Comparison of ENCODE assay signal across 9 mouse cellular contexts in the genomic region with DNA sequence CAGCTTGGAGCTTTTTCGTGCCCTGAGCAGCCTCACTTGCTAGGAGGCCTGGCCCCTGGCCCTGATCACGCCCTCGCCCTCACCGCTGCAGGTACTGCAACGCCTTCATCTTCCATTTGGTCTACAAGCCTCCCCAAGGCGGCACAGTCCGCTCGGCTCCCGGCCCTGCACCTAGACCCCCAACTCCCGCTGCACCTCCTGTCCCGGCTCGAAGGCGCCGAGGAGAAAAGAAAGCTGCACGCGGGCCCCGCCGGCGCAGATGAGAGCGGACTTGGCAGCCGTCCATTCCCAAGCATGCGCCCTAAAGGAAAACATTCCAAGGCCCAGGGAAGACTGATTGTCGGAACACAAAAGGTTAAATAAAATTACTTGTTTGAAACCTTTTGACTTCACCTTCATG. TPM values are rescaled to one million over a fixed set of nuclear protein-coding genes. Genes with fewer than 3 reads are reported as not detected.
A peak's percentile ranks its signal among the peaks of the same experiment; 100 is the strongest.
DNase-seq lines count a peak whose midpoint lies in the region; ATAC-seq lines count a peak whose summit lies in the region.
"Had no signal": no experiment of that assay in that cellular context is flagged by ENCODE, and none has a peak within 500 bp of the region (broad histone marks: within the 10 kb centered on the region; RNA-seq: fewer than 3 reads in every experiment).

No protein-coding gene starts in this region.

- WGBS in forebrain, embryonic 16.5 days: 5% methylated on average over 23 of the region's 23 CpGs
- WGBS in intestine, embryonic 16.5 days: 10% methylated on average over 23 of the region's 23 CpGs
- 35% methylated on average over 23 of the region's 23 CpGs for WGBS in liver, embryonic 16.5 days (ENCODE audit: insufficient replicate concordance)

- H3K36me3 ChIP-seq in forebrain, embryonic 16.5 days (ENCODE audit: control insufficient read depth, insufficient read depth): no peaks in the 10 kb centered on the region
- no peaks in the 10 kb centered on the region for H3K36me3 ChIP-seq in intestine, embryonic 16.5 days (ENCODE audit: control insufficient read depth, insufficient read depth, low read length)
- no peaks in the 10 kb centered on the region for H3K36me3 ChIP-seq in liver, embryonic 16.5 days (ENCODE audit: control insufficient read depth, insufficient read depth)

- H3K4me3 ChIP-seq in forebrain, embryonic 16.5 days (replicated peaks; ENCODE audit: low read length): peak overlapping the region; percentile 21
- H3K4me3 ChIP-seq in intestine, embryonic 16.5 days (ENCODE audit: low read length): peak overlapping the region; percentile 30
- peak overlapping the region; percentile 18; the same call in 1 of the 2 replicates for H3K4me3 ChIP-seq in liver, embryonic 16.5 days (ENCODE audit: low read depth, low read length)
- H3K4me3 ChIP-seq: megakaryocyte, embryonic 14.5 days had no signal

- peaks cover 12% of the 10 kb centered on the region for H3K4me1 ChIP-seq in forebrain, embryonic 16.5 days (replicated peaks; ENCODE audit: control insufficient read depth, insufficient read depth, low read length)
- peaks cover 16% of the 10 kb centered on the region for H3K4me1 ChIP-seq in intestine, embryonic 16.5 days (ENCODE audit: control insufficient read depth, insufficient read depth, low read length)
- no peaks in the 10 kb centered on the region for H3K4me1 ChIP-seq in liver, embryonic 16.5 days (ENCODE audit: control insufficient read depth, low read depth, low read length)

- intact Hi-C loops in gastrocnemius, postnatal 36 days (cut with DNase I): no loop called here

- H3K4me2 ChIP-seq in forebrain, embryonic 16.5 days (ENCODE audit: low read length): peak overlapping the region; percentile 53
- H3K4me2 ChIP-seq in intestine, embryonic 16.5 days (ENCODE audit: low read depth, low read length): peak overlapping the region; percentile 57
- H3K4me2 ChIP-seq in liver, embryonic 16.5 days (ENCODE audit: low read depth, low read length): peak overlapping the region; percentile 17; the same call in 1 of the 2 replicates

- 0 out of 2 replicates have a peak, but pooled peaks cover 5% of the 10 kb centered on the region for H3K27me3 ChIP-seq in forebrain, embryonic 16.5 days (replicated peaks; ENCODE audit: control insufficient read depth, insufficient read depth, low read length)
- peaks cover 17% of the 10 kb centered on the region; the same call in 1 of the 2 replicates for H3K27me3 ChIP-seq in intestine, embryonic 16.5 days (replicated peaks; ENCODE audit: control insufficient read depth, insufficient read depth, low read length)
- peaks cover 34% of the 10 kb centered on the region for H3K27me3 ChIP-seq in liver, embryonic 16.5 days (ENCODE audit: control insufficient read depth, insufficient read depth, low read depth, low read length)

- no peak for ATAC-seq in forebrain, embryonic 16.5 days
- peak; percentile 26; the same call in 1 of the 2 replicates for ATAC-seq in intestine, embryonic 16.5 days
- no peak for ATAC-seq in liver, embryonic 16.5 days (ENCODE audit: low read depth)

- H3K9me3 ChIP-seq in forebrain, embryonic 16.5 days (ENCODE audit: control insufficient read depth, low read length): no peaks in the 10 kb centered on the region
- H3K9me3 ChIP-seq in intestine, embryonic 16.5 days (ENCODE audit: control insufficient read depth, low read length): no peaks in the 10 kb centered on the region
- no peaks in the 10 kb centered on the region for H3K9me3 ChIP-seq in liver, embryonic 16.5 days (replicated peaks; ENCODE audit: control insufficient read depth, low read length)

- peak; percentile 27 for DNase-seq in retina, postnatal 1 day
- DNase-seq in retina, embryonic 14.5 days (ENCODE audit: low spot score): no peak
- no peak for DNase-seq in thymus, postnatal 10 days (ENCODE audit: low spot score in 2 of 2)
- DNase-seq in urinary bladder, postnatal 4 days (ENCODE audit: low spot score in 2 of 2): no peak
- DNase-seq in gastrocnemius, postnatal 36 days: no peak

- peak overlapping the region; percentile 51 for H3K9ac ChIP-seq in forebrain, embryonic 16.5 days (replicated peaks; ENCODE audit: low read depth, low read length)
- peak overlapping the region; percentile 58 for H3K9ac ChIP-seq in intestine, embryonic 16.5 days (ENCODE audit: low read depth, low read length)
- no peak overlapping the region for H3K9ac ChIP-seq in liver, embryonic 16.5 days (ENCODE audit: low read depth, low read length)

- no peak overlapping the region for H3K27ac ChIP-seq in forebrain, embryonic 16.5 days (ENCODE audit: low read length)
- H3K27ac ChIP-seq in intestine, embryonic 16.5 days (ENCODE audit: low read length): no peak overlapping the region
- H3K27ac ChIP-seq in liver, embryonic 16.5 days (ENCODE audit: low read length): no peak overlapping the region

RNA-seq across cellular contexts. Expression of a gene that starts 6.0 kb away (rescaled TPM):
- polyA plus RNA-seq in forebrain, embryonic 16.5 days (2015; fragmentation: Nextera tagmentation; extraction: Ambion mirVana): 1.7 and 2.0 TPM in 2 replicates
- 10.9 and 11.9 TPM in 2 replicates for polyA plus RNA-seq in intestine, embryonic 16.5 days (2015; fragmentation: Nextera tagmentation; extraction: Ambion mirVana)
- polyA plus RNA-seq in liver, embryonic 16.5 days (2015; fragmentation: Nextera tagmentation; extraction: Ambion mirVana): 2.6 and 3.0 TPM in 2 replicates
- total RNA-seq in gastrocnemius, postnatal 36 days (2021): 1 to 10 TPM; 1.4 to 1.5 TPM

RNA-seq across cellular contexts. Expression of a gene that starts 6.6 kb away (rescaled TPM):
- 0.46 and 0.90 TPM in 2 replicates for polyA plus RNA-seq in forebrain, embryonic 16.5 days (2015; fragmentation: Nextera tagmentation; extraction: Ambion mirVana)
- polyA plus RNA-seq in intestine, embryonic 16.5 days (2015; fragmentation: Nextera tagmentation; extraction: Ambion mirVana): 1.1 and 1.2 TPM in 2 replicates
- polyA plus RNA-seq in liver, embryonic 16.5 days (2015; fragmentation: Nextera tagmentation; extraction: Ambion mirVana): 0.42 and 0.87 TPM in 2 replicates
- total RNA-seq in gastrocnemius, postnatal 36 days (2021): under 1 TPM; 0.10 to 0.61 TPM

RNA-seq across cellular contexts. Expression of a gene that starts 14.1 kb away (rescaled TPM):
- polyA plus RNA-seq in forebrain, embryonic 16.5 days (2015; fragmentation: Nextera tagmentation; extraction: Ambion mirVana): 39.8 and 46.0 TPM in 2 replicates
- polyA plus RNA-seq in intestine, embryonic 16.5 days (2015; fragmentation: Nextera tagmentation; extraction: Ambion mirVana): 38.4 and 41.7 TPM in 2 replicates
- 12.8 and 13.7 TPM in 2 replicates for polyA plus RNA-seq in liver, embryonic 16.5 days (2015; fragmentation: Nextera tagmentation; extraction: Ambion mirVana)
- total RNA-seq in gastrocnemius, postnatal 36 days (2021): 1 to 10 TPM; 4.2 to 6.8 TPM

RNA-seq across cellular contexts. Expression of a gene that starts 33.4 kb away (rescaled TPM):
- polyA plus RNA-seq in forebrain, embryonic 16.5 days (2015; fragmentation: Nextera tagmentation; extraction: Ambion mirVana): 36.0 and 51.2 TPM in 2 replicates
- 10.1 and 10.7 TPM in 2 replicates for polyA plus RNA-seq in intestine, embryonic 16.5 days (2015; fragmentation: Nextera tagmentation; extraction: Ambion mirVana)
- 15.0 and 15.8 TPM in 2 replicates for polyA plus RNA-seq in liver, embryonic 16.5 days (2015; fragmentation: Nextera tagmentation; extraction: Ambion mirVana)
- 1 to 10 TPM; 6.2 to 8.1 TPM for total RNA-seq in gastrocnemius, postnatal 36 days (2021)

RNA-seq across cellular contexts. Expression of a gene that starts 39.2 kb away (rescaled TPM):
- polyA plus RNA-seq in forebrain, embryonic 16.5 days (2015; fragmentation: Nextera tagmentation; extraction: Ambion mirVana): 0.66 and 3.4 TPM in 2 replicates
- polyA plus RNA-seq in intestine, embryonic 16.5 days (2015; fragmentation: Nextera tagmentation; extraction: Ambion mirVana): 253 and 283 TPM in 2 replicates
- polyA plus RNA-seq in liver, embryonic 16.5 days (2015; fragmentation: Nextera tagmentation; extraction: Ambion mirVana): 0.65 and 2.3 TPM in 2 replicates
- total RNA-seq in gastrocnemius, postnatal 36 days (2021): not detected
